Mouse (Mus musculus) heart, adult 8-10 months (tissue): ENCODE results near the gene Fgfbp1. TPM values are rescaled to one million over a fixed set of nuclear protein-coding genes. Genes with fewer than 3 reads are reported as not detected.

ENCODE experiments used
- DNase-seq: peaks from one replicate; pipeline ENCODE4 v3.0.0; 2022; ENCODE audit warnings: low spot score
- total RNA-seq, 4 experiments: library from RNA; stranded (reverse); gene quantifications; 2 replicates each; pipeline ENCODE4 v1.2.4; 2022

Gene Fgfbp1
- under 1 TPM in 3 of 4 experiments, not detected in 1; 0.22 to 0.28 (median 0.22) TPM for total RNA-seq

- no peak for DNase-seq
Observed at GRCm38 (mm10) chr5:43981620-43982019, at the start of gene Fgfbp1. Gene Fgfbp1, minus strand, starts transcription at chr5:43981779.

DNA sequence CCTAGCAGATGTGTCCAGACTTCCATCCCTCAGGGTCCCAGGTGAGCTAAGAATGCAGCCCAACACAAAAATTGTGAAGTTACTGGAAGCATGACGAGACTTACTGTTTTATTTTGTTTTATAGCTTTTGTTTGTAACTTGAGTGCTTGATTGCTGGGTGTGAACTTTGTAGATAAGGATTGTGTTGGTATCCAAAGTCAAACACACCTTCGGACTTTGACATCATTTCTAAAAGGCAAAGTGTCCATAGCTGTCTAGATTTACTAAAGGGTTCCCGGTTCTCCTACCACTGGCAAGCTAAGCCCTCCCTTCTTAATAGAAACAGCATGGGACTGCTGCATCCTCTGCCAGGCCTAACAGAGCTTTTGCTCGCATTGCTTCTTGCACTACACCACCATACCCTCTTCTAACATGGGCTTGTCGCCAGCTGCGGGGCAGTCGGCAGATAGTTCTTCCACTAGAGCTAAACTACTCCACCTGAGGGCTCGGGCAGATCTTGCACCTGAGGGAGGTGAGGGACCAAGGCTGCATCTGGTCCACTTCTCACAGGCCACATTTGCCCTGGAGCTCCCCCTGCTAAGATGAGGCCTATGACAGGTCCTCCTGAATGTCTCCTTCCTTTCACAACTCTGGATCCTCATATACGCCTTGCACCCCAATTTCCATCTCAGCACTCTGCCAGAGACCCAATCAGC lies 16.9 kb upstream of the Fgfbp1 start:
- no peak for DNase-seq

GRCm38 (mm10) chr5:43997626-43998025 lies 16.0 kb upstream of the Fgfbp1 start:
- DNase-seq, result no peak

DNA sequence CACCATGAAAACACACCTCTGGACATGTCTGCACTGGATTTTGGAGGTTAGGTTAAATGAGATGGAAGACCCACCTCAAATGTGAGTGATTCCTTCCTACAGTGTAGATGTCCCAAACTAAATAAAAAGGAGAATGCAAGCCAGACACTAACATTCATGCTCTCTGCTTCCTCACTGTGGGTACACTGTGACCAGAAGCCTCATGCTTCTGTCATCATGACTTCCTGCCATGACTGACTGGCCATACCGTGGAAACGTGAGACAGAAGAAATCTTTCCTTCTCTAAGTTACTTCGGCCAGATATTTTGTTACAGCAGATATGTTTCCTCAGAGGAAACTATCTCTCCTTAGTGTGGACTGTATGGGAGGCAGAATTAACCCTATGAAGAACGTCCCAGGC lies 14.6 kb upstream of the Fgfbp1 start:
- DNase-seq, result no peak

GRCm38 (mm10) chr5:43994981-43995380 lies 13.4 kb upstream of the Fgfbp1 start:
- DNase-seq, result no peak

- DNase-seq, result peak; percentile 42
Observed at GRCm38 (mm10) chr5:43990316-43990715, 8.7 kb upstream of the Fgfbp1 start.

- no peak for DNase-seq
Observed at GRCm38 (mm10) chr5:43989017-43989416, 7.4 kb upstream of the Fgfbp1 start.

DNA sequence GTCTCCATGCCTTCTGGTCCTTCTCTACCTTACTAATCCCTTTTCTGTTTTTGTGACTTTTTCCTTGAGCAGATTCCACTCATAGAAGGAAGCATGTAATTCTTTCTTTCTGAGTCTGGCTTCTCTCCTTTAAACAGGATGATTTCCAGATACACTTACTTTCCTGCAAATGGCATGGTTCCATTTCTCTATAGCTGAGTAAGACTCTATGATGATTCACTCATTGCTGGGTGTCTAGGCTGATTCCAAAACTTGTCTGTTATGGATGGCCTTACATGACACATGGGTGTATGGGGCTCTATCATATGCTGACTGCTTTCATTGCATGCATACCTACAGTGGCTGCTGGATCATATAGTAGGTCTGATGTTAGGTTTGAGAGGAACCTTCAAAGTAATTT lies 4.6 kb upstream of the Fgfbp1 start:
- no peak for DNase-seq

DNA sequence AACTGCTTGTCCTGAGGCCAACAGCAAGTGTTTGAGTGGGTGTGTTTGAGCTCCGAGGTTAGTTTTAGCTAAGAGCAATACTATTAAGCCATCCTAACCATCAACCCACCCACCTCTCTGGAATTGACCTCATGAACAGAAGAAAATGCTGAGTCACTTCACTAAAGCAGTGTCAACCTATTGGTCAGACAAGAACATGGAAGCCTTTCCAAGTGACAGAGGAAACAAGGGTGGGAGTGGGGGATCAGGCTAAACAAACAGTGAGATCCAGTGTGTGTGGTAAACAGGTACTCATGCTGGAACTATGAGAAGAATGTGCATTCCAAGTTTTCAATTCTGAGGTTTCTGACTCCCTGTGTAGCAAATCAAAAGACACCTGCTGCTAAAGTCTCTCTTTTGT lies 1.3 kb upstream of the Fgfbp1 start:
- DNase-seq, result no peak

DNA sequence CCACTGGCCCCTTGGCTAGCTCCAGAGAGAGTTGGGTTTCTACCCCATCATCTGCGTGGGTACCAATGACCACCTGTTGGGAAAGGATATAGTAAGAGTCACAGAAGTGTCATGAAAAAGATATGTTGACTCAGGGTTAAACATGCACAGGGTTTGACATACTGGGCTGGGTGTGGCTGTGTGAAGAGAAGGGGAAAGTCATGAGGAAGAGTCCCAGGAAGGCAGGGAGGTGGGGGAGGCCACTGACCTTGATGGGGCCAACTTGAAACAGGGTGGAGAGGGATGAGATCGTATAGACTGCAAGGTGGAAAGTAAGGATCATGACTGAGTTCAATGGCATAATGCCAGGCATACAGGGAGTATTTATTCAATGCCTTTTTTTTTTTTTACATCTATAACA lies 1.2 kb downstream of the Fgfbp1 start:
- no peak for DNase-seq

GRCm38 (mm10) chr5:43976821-43977561 lies 4.6 kb downstream of the Fgfbp1 start:
- no peak for DNase-seq

GRCm38 (mm10) chr5:43974166-43974565 lies 7.4 kb downstream of the Fgfbp1 start:
- DNase-seq, result no peak

DNA sequence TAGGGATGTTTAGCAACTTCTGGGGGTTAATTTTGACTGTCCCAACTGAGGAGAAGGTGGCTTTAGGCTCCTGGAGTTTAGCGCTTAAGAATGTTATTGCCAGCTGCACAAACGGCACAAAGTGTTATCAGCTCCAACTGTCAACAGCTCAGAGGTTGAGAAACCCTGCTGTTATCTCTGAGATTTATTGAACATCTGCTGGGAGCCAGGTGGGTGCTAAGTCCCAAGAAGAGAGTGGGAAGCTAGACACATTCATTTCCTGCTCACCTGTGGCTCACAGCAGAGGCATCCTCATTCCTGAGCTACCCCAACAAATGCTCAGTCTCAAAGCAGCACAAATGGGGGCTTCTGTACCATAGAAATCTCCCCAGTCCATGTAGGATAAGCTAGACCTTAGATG lies 10.4 kb downstream of the Fgfbp1 start:
- DNase-seq, result no peak

GRCm38 (mm10) chr5:43970532-43970931 lies 11.0 kb downstream of the Fgfbp1 start:
- no peak for DNase-seq

- no peak for DNase-seq
Observed at GRCm38 (mm10) chr5:43968634-43969033, 12.9 kb downstream of the Fgfbp1 start.

GRCm38 (mm10) chr5:43961056-43961455 lies 20.5 kb downstream of the Fgfbp1 start:
- DNase-seq, result no peak

DNA sequence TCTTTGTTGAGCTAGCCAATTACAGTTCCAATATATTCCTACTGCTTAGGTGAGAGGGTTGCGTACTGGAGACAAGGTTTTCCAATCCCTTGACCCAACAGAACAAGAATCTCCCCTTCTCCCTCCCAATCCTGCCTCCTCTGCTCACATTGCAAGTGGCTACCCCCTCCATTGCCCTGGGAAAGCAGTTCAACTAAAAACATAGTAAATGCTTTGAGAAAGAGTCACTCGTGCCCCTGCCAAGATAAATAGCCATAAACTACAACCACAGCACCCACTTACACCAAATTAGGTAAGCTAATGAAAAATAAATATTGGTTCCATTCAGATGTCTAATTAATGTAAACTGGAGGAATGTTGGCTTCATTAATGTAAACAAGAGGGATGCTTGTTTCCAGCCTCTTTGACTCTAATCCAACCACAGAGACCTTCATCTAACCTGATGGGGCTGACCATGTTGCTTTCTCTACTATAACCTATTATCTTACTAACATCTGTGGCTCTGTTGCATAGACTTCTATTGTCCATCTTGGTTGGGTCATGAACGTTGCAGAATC lies 21.6 kb downstream of the Fgfbp1 start:
- no peak for DNase-seq

DNA sequence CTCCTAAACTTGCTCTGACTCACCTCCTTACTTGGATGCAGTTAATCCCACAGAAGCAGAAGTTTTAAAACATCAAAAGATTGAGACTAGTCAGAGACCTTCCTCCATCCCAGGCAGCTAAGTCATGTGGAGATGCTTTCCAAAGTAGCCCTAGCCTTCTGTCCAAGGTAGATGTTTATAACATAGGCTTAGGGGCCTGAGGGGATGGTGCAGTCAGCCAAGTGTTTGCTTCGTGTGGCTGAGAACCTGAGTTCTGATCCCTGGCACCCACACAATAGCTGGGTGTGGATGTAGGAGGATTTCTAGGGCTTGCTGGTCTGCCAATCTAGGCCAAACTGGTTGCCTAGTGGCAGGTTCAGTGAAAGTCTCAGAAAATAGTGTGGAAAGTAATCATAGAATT lies 28.3 kb downstream of the Fgfbp1 start:
- no peak for DNase-seq

DNA sequence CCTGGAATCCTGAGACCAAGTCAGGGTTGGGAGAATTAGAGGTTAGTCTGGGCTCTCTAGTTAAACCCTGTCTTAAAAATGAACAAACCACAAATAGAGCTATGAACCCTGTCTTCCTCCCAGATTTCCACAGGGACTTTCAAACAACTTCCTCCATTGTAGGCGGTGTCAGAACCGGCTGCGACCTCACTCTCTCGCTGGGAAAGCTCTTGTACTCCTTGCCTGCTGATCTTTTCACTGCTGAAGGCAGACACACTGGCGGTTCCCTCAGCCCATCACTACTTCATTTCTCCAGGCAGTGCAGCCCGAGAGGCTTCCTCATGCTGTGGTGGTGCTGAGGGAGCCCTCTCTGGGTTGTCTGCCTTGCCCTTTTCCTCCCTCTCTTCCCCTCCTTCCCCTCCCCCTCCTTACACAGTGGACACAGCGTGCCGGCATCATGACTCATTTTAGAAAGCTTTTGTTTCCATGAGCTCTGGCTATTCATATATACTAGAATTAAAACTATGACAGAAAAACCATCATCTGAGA lies 32.8 kb downstream of the Fgfbp1 start:
- DNase-seq, result peak; percentile 33

GRCm38 (mm10) chr5:43948111-43948743 lies 33.4 kb downstream of the Fgfbp1 start:
- peak; percentile 3 for DNase-seq

DNA sequence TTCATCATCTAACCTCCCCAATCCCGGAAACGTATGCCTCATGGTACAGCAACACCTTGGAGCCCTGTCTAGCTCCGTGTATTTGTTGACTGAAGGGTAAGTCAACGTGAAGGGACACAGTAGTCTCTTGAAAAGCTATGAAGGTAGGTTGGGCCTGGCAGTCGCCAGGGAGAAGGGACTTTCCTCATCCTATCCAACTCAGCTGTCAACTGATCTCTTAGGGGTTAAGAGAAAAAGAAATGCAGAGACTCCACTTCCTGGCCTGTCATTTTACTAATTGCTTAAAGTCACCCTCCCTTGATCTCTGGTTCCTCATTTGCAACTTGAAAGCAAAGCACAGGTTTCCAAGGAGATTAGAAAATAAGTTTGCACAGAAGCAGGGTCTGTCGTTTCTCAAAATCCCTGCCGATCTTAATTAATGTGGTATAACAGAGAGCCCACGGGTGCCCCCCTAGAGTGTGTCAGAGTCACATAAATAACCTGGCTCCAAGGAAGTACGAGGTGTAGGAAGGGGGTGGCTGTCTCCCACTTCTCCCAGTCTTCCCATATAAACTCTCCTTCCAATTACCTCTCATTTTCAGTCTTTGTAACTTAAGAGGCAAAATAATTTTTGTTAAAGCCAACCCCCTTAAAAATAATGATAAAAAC lies 34.1 kb downstream of the Fgfbp1 start:
- no peak for DNase-seq

DNA sequence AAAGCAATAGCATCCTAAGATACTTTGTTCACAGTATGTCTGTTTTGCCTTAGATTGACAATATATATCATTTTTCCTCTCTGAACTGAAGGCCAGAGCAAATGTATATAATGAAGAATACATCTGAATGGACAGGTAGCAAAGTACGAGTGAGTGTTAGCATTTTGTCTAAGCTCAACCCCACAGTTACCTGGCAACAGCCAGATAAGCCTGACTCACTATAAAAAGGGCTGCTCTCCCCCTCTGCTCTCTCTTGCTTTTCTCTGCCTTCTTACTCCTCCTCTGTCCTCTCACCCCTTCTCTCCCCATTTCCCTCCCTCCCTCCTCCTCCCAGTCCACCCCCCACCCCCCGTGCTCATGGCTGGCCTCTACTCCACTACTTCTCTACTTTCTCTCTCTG lies 48.3 kb downstream of the Fgfbp1 start:
- no peak for DNase-seq
